Mouse (Mus musculus): ENCODE measurements at regions not wholly inside any gene's neighbourhood (a gene's known extent, or its start where the extent isn't known, plus 50 kb on each side); places are given as distances from the start of the nearest gene placed in this dataset.

GRCm38 (mm10) chr16:30118876-30119275 is 54.7 kb downstream of the Hes1 start:
- no peak overlapping the region for H3K27ac ChIP-seq (replicated peaks)
- H3K9ac ChIP-seq (replicated peaks) = no peak overlapping the region
- H3K4me3 ChIP-seq = no peak overlapping the region
- WGBS = 88% methylated on average over 5 of the region's 5 CpGs
- peaks cover 24% of the 10 kb centered on the region for H3K4me1 ChIP-seq
- ATAC-seq (ENCODE audit: low FRiP score, low read depth) = no peak
- no peaks in the 10 kb centered on the region for H3K36me3 ChIP-seq
- no peaks in the 10 kb centered on the region for H3K9me3 ChIP-seq
- peaks cover 92% of the 10 kb centered on the region for H3K27me3 ChIP-seq
- no peak overlapping the region for H3K4me2 ChIP-seq (replicated peaks)

- no peak overlapping the region for H3K27ac ChIP-seq (replicated peaks)
- peak overlapping the region; percentile 40 for H3K4me2 ChIP-seq (replicated peaks)
- H3K36me3 ChIP-seq = no peaks in the 10 kb centered on the region
- H3K27me3 ChIP-seq = peaks cover 90% of the 10 kb centered on the region
- H3K9ac ChIP-seq (replicated peaks) = no peak overlapping the region; the same call in 1 of the 2 replicates
- under 1% methylated on average over 30 of the region's 30 CpGs for WGBS
- peaks cover 24% of the 10 kb centered on the region for H3K4me1 ChIP-seq
- peak overlapping the region; percentile 18 for H3K4me3 ChIP-seq
- ATAC-seq (ENCODE audit: low FRiP score, low read depth) = peak; percentile 67
- H3K9me3 ChIP-seq = no peaks in the 10 kb centered on the region
Observed at GRCm38 (mm10) chr16:30120330-30121265, 56.4 kb downstream of the Hes1 start.

GRCm38 (mm10) chr16:30121596-30121995 is 57.4 kb downstream of the Hes1 start:
- no peak for ATAC-seq (ENCODE audit: low FRiP score, low read depth)
- Histone ChIP-seq H3K27me3 (peaks cover 89% of the 10 kb centered on the region), H3K4me2 (replicated peaks) (no peak overlapping the region), H3K9me3 (no peaks in the 10 kb centered on the region), H3K4me3 (no peak overlapping the region), H3K4me1 (peaks cover 24% of the 10 kb centered on the region), H3K27ac (replicated peaks) (no peak overlapping the region), H3K36me3 (no peaks in the 10 kb centered on the region), H3K9ac (replicated peaks) (no peak overlapping the region)
- WGBS = 38% methylated on average over 6 of the region's 6 CpGs

- peaks cover 3% of the 10 kb centered on the region; the same call in 1 of the 2 replicates for H3K9me3 ChIP-seq
- H3K36me3 ChIP-seq = no peaks in the 10 kb centered on the region
- no peak for ATAC-seq (ENCODE audit: low FRiP score, low read depth)
- 6% methylated on average over 29 of the region's 29 CpGs for WGBS
- peaks cover 24% of the 10 kb centered on the region for H3K4me1 ChIP-seq
- 0 out of 2 replicates have a peak overlapping the region, but pooled peaks have one; percentile 10 for H3K4me2 ChIP-seq (replicated peaks)
- peaks cover 89% of the 10 kb centered on the region for H3K27me3 ChIP-seq
- H3K27ac ChIP-seq (replicated peaks) = no peak overlapping the region
- H3K9ac ChIP-seq (replicated peaks) = no peak overlapping the region
- no peak overlapping the region for H3K4me3 ChIP-seq
Observed at GRCm38 (mm10) chr16:30122211-30123070, 58.3 kb downstream of the Hes1 start.

- Histone ChIP-seq H3K9ac (replicated peaks) (no peak overlapping the region), H3K36me3 (no peaks in the 10 kb centered on the region), H3K27me3 (peaks cover 94% of the 10 kb centered on the region), H3K4me1 (peaks cover 26% of the 10 kb centered on the region), H3K4me2 (replicated peaks) (no peak overlapping the region), H3K9me3 (peaks cover 6% of the 10 kb centered on the region; the same call in 1 of the 2 replicates), H3K27ac (replicated peaks) (no peak overlapping the region), H3K4me3 (no peak overlapping the region)
- no peak for ATAC-seq (ENCODE audit: low FRiP score, low read depth)
- 98% methylated on average over 10 of the region's 10 CpGs for whole genome bisulfite sequencing
Observed at GRCm38 (mm10) chr16:30127015-30127414, 62.8 kb downstream of the Hes1 start.

- Histone ChIP-seq H3K9me3 (peaks cover 6% of the 10 kb centered on the region; the same call in 1 of the 2 replicates), H3K4me1 (peaks cover 18% of the 10 kb centered on the region), H3K36me3 (no peaks in the 10 kb centered on the region), H3K4me3 (no peak overlapping the region), H3K4me2 (replicated peaks) (no peak overlapping the region), H3K9ac (replicated peaks) (no peak overlapping the region), H3K27ac (replicated peaks) (no peak overlapping the region), H3K27me3 (peaks cover 94% of the 10 kb centered on the region)
- 70% methylated on average over 8 of the region's 8 CpGs for WGBS
- ATAC-seq (ENCODE audit: low FRiP score, low read depth) = no peak
Observed at GRCm38 (mm10) chr16:30128787-30129186, 64.6 kb downstream of the Hes1 start.

GRCm38 (mm10) chr16:30129218-30130112 is 65.3 kb downstream of the Hes1 start:
- Histone ChIP-seq H3K27ac (replicated peaks) (no peak overlapping the region), H3K4me2 (replicated peaks) (peak overlapping the region; percentile 8; the same call in 1 of the 2 replicates), H3K9ac (replicated peaks) (no peak overlapping the region), H3K4me3 (no peak overlapping the region), H3K36me3 (no peaks in the 10 kb centered on the region), H3K4me1 (peaks cover 18% of the 10 kb centered on the region), H3K9me3 (peaks cover 6% of the 10 kb centered on the region; the same call in 1 of the 2 replicates), H3K27me3 (peaks cover 94% of the 10 kb centered on the region)
- ATAC-seq (ENCODE audit: low FRiP score, low read depth) = peak; percentile 82
- WGBS = 11% methylated on average over 17 of the region's 17 CpGs

- Histone ChIP-seq H3K27ac (replicated peaks) (no peak overlapping the region), H3K4me3 (no peak overlapping the region), H3K4me2 (replicated peaks) (peak overlapping the region; percentile 8; the same call in 1 of the 2 replicates), H3K9ac (replicated peaks) (no peak overlapping the region), H3K27me3 (peaks cover 94% of the 10 kb centered on the region), H3K36me3 (no peaks in the 10 kb centered on the region), H3K4me1 (peaks cover 18% of the 10 kb centered on the region), H3K9me3 (peaks cover 6% of the 10 kb centered on the region; the same call in 1 of the 2 replicates)
- ATAC-seq (ENCODE audit: low FRiP score, low read depth) = peak; percentile 47
- WGBS = 11% methylated on average over 4 of the region's 4 CpGs
Observed at GRCm38 (mm10) chr16:30130113-30130471, 65.9 kb downstream of the Hes1 start.

- Histone ChIP-seq H3K4me1 (peaks cover 18% of the 10 kb centered on the region), H3K27me3 (peaks cover 92% of the 10 kb centered on the region), H3K36me3 (no peaks in the 10 kb centered on the region), H3K27ac (replicated peaks) (no peak overlapping the region), H3K9me3 (peaks cover 6% of the 10 kb centered on the region; the same call in 1 of the 2 replicates), H3K4me3 (no peak overlapping the region), H3K4me2 (replicated peaks) (no peak overlapping the region), H3K9ac (replicated peaks) (no peak overlapping the region)
- 73% methylated on average over 7 of the region's 7 CpGs for WGBS
- no peak for ATAC-seq (ENCODE audit: low FRiP score, low read depth)
Observed at GRCm38 (mm10) chr16:30132086-30132485, 67.9 kb downstream of the Hes1 start.

- ATAC-seq (ENCODE audit: low FRiP score, low read depth) = no peak
- peaks cover 84% of the 10 kb centered on the region for H3K27me3 ChIP-seq
- no peak overlapping the region for H3K27ac ChIP-seq (replicated peaks)
- 55% methylated on average over 6 of the region's 6 CpGs for WGBS
- no peak overlapping the region for H3K9ac ChIP-seq (replicated peaks)
- no peaks in the 10 kb centered on the region for H3K36me3 ChIP-seq
- no peak overlapping the region for H3K4me2 ChIP-seq (replicated peaks)
- H3K4me3 ChIP-seq = no peak overlapping the region
- peaks cover 10% of the 10 kb centered on the region for H3K4me1 ChIP-seq
- H3K9me3 ChIP-seq = no peaks in the 10 kb centered on the region
Observed at GRCm38 (mm10) chr16:30134642-30135165, 70.5 kb downstream of the Hes1 start.

- no peaks in the 10 kb centered on the region for H3K36me3 ChIP-seq
- no peaks in the 10 kb centered on the region for H3K9me3 ChIP-seq
- peaks cover 78% of the 10 kb centered on the region for H3K27me3 ChIP-seq
- no peak overlapping the region for H3K9ac ChIP-seq (replicated peaks)
- no peak for ATAC-seq (ENCODE audit: low FRiP score, low read depth)
- 84% methylated on average over 5 of the region's 5 CpGs for WGBS
- no peak overlapping the region for H3K4me3 ChIP-seq
- H3K4me1 ChIP-seq = no peaks in the 10 kb centered on the region
- H3K4me2 ChIP-seq (replicated peaks) = no peak overlapping the region
- no peak overlapping the region for H3K27ac ChIP-seq (replicated peaks)
Observed at GRCm38 (mm10) chr16:30136849-30137248, 72.7 kb downstream of the Hes1 start.

Measured in midbrain, embryonic 12.5 days (tissue).